Mouse (Mus musculus) C2C12 (cell line): ENCODE results near the gene Rai14.

Source experiments
- CEBPB ChIP-seq: IDR thresholded peaks from one replicate; pipeline ENCODE4 v1.6.1; 2011; ENCODE audit warnings: low read depth, mild to moderate bottlenecking, control low read depth, moderate library complexity
- CTCF ChIP-seq: IDR thresholded peaks from one replicate; pipeline ENCODE4 v1.5.1; 2011; ENCODE audit not compliant: control insufficient read depth, insufficient read depth, insufficient read length
- FOSL1 ChIP-seq: IDR thresholded peaks from one replicate; pipeline ENCODE4 v1.8.0; 2011; ENCODE audit warnings: mild to moderate bottlenecking, low read length; ENCODE audit not compliant: poor library complexity, insufficient read depth, severe bottlenecking
- MAX ChIP-seq: IDR thresholded peaks from one replicate; pipeline ENCODE4 v1.6.1; 2011; ENCODE audit warnings: mild to moderate bottlenecking, control low read depth
- MYOD1 ChIP-seq: IDR thresholded peaks from one replicate; pipeline ENCODE4 v1.6.1; 2011; ENCODE audit warnings: low read depth; ENCODE audit not compliant: control insufficient read depth, insufficient read length
- MYOG ChIP-seq: IDR thresholded peaks from one replicate; pipeline ENCODE4 v1.6.1; 2011; ENCODE audit not compliant: control insufficient read depth, insufficient read length; ENCODE audit errors: extremely low read depth
- USF1 ChIP-seq: IDR thresholded peaks from one replicate; pipeline ENCODE4 v1.6.1; 2011; ENCODE audit warnings: low read depth, mild to moderate bottlenecking, control low read depth, moderate library complexity

GRCm38 (mm10) chr15:10749678-10750077 lies 35.3 kb upstream of the Rai14 start:
- TF ChIP-seq CTCF (no peak), MAX (no peak), MYOG (no peak), FOSL1 (no peak), MYOD1 (no peak), USF1 (no peak), CEBPB (no peak)
